Mouse (Mus musculus): ENCODE data around the gene Wdr90. TPM values are rescaled to one million over a fixed set of nuclear protein-coding genes. Genes with fewer than 3 reads are reported as not detected.

Wdr90 gene
- polyA plus RNA-seq, 1 experiment = 11.4 TPM

- Histone ChIP-seq H3K4me1 (ENCODE audit: control insufficient read depth, insufficient read depth, low read length) (peaks cover 7% of the 10 kb centered on the region; the same call in 1 of the 2 replicates), H3K4me3 (ENCODE audit: insufficient read depth, low read length) (no peak overlapping the region), H3K27ac (ENCODE audit: insufficient read depth, low read length) (no peak overlapping the region)
- TF ChIP-seq POLR2A (IDR thresholded peaks at IDR 0.05; ENCODE audit: low read depth, low read length) (no peak), CTCF (IDR thresholded peaks at IDR 0.05; ENCODE audit: borderline replicate concordance, insufficient read depth, low read length) (no peak)
Observed at GRCm38 (mm10) chr17:25827546-25828222, 33.6 kb downstream of the Wdr90 start.

GRCm38 (mm10) chr17:25827011-25827410 is 34.3 kb downstream of the Wdr90 start:
- H3K4me3 ChIP-seq (ENCODE audit: insufficient read depth, low read length) = no peak overlapping the region
- peaks cover 7% of the 10 kb centered on the region; the same call in 1 of the 2 replicates for H3K4me1 ChIP-seq (ENCODE audit: control insufficient read depth, insufficient read depth, low read length)
- H3K27ac ChIP-seq (ENCODE audit: insufficient read depth, low read length) = no peak overlapping the region
- no peak for TF ChIP-seq POLR2A (IDR thresholded peaks at IDR 0.05; ENCODE audit: low read depth, low read length)
- TF ChIP-seq CTCF (IDR thresholded peaks at IDR 0.05; ENCODE audit: borderline replicate concordance, insufficient read depth, low read length) = no peak

- Histone ChIP-seq H3K4me1 (ENCODE audit: control insufficient read depth, insufficient read depth, low read length) (peaks cover 5% of the 10 kb centered on the region; the same call in 1 of the 2 replicates), H3K27ac (ENCODE audit: insufficient read depth, low read length) (no peak overlapping the region), H3K4me3 (ENCODE audit: insufficient read depth, low read length) (no peak overlapping the region)
- no peak for TF ChIP-seq CTCF (IDR thresholded peaks at IDR 0.05; ENCODE audit: borderline replicate concordance, insufficient read depth, low read length)
- TF ChIP-seq POLR2A (IDR thresholded peaks at IDR 0.05; ENCODE audit: low read depth, low read length) = no peak
Observed at GRCm38 (mm10) chr17:25825984-25826570, 35.2 kb downstream of the Wdr90 start.

- no peak for TF ChIP-seq POLR2A (IDR thresholded peaks at IDR 0.05; ENCODE audit: low read depth, low read length)
- no peak for TF ChIP-seq CTCF (IDR thresholded peaks at IDR 0.05; ENCODE audit: borderline replicate concordance, insufficient read depth, low read length)
- no peak overlapping the region for H3K27ac ChIP-seq (ENCODE audit: insufficient read depth, low read length)
- no peak overlapping the region for H3K4me3 ChIP-seq (ENCODE audit: insufficient read depth, low read length)
- H3K4me1 ChIP-seq (ENCODE audit: control insufficient read depth, insufficient read depth, low read length) = peaks cover 5% of the 10 kb centered on the region; the same call in 1 of the 2 replicates
Observed at GRCm38 (mm10) chr17:25825311-25825710, 36.0 kb downstream of the Wdr90 start.

GRCm38 (mm10) chr17:25824362-25825142 is 36.7 kb downstream of the Wdr90 start:
- Histone ChIP-seq H3K27ac (ENCODE audit: insufficient read depth, low read length) (no peak overlapping the region), H3K4me3 (ENCODE audit: insufficient read depth, low read length) (peak overlapping the region; percentile 82), H3K4me1 (ENCODE audit: control insufficient read depth, insufficient read depth, low read length) (peaks cover 5% of the 10 kb centered on the region; the same call in 1 of the 2 replicates)
- no peak for TF ChIP-seq CTCF (IDR thresholded peaks at IDR 0.05; ENCODE audit: borderline replicate concordance, insufficient read depth, low read length)
- no peak for TF ChIP-seq POLR2A (IDR thresholded peaks at IDR 0.05; ENCODE audit: low read depth, low read length)

- TF ChIP-seq POLR2A (IDR thresholded peaks at IDR 0.05; ENCODE audit: low read depth, low read length) (peak; percentile 71), CTCF (IDR thresholded peaks at IDR 0.05; ENCODE audit: borderline replicate concordance, insufficient read depth, low read length) (no peak)
- Histone ChIP-seq H3K4me1 (ENCODE audit: control insufficient read depth, insufficient read depth, low read length) (peaks cover 5% of the 10 kb centered on the region; the same call in 1 of the 2 replicates), H3K4me3 (ENCODE audit: insufficient read depth, low read length) (peak within 1 kb of the TSS; percentile 82), H3K27ac (ENCODE audit: insufficient read depth, low read length) (no peak within 1 kb of the TSS)
Observed at GRCm38 (mm10) chr17:25823452-25823851, 37.8 kb downstream of the Wdr90 start, which contains the start of gene Wdr24. Gene Wdr24 (plus strand): TSS chr17:25823627.

GRCm38 (mm10) chr17:25818851-25819780 is 42.2 kb downstream of the Wdr90 start:
- H3K27ac ChIP-seq (ENCODE audit: insufficient read depth, low read length) = no peak overlapping the region
- H3K4me3 ChIP-seq (ENCODE audit: insufficient read depth, low read length) = no peak overlapping the region
- H3K4me1 ChIP-seq (ENCODE audit: control insufficient read depth, insufficient read depth, low read length) = peaks cover 1% of the 10 kb centered on the region; the same call in 1 of the 2 replicates
- TF ChIP-seq POLR2A (IDR thresholded peaks at IDR 0.05; ENCODE audit: low read depth, low read length) = no peak
- TF ChIP-seq CTCF (IDR thresholded peaks at IDR 0.05; ENCODE audit: borderline replicate concordance, insufficient read depth, low read length) = no peak

- H3K4me1 ChIP-seq (ENCODE audit: control insufficient read depth, insufficient read depth, low read length) = no peaks in the 10 kb centered on the region
- no peak for TF ChIP-seq CTCF (IDR thresholded peaks at IDR 0.05; ENCODE audit: borderline replicate concordance, insufficient read depth, low read length)
- TF ChIP-seq POLR2A (IDR thresholded peaks at IDR 0.05; ENCODE audit: low read depth, low read length) = no peak
Observed at GRCm38 (mm10) chr17:25817662-25818061, 43.6 kb downstream of the Wdr90 start.

GRCm38 (mm10) chr17:25813471-25813870 is 47.8 kb downstream of the Wdr90 start:
- H3K4me1 ChIP-seq (ENCODE audit: control insufficient read depth, insufficient read depth, low read length) = no peaks in the 10 kb centered on the region
- H3K4me3 ChIP-seq (ENCODE audit: insufficient read depth, low read length) = no peak overlapping the region
- peak; percentile 56; the same call in 1 of the 2 replicates for TF ChIP-seq CTCF (IDR thresholded peaks at IDR 0.05; ENCODE audit: borderline replicate concordance, insufficient read depth, low read length)
- TF ChIP-seq POLR2A (IDR thresholded peaks at IDR 0.05; ENCODE audit: low read depth, low read length) = no peak
- H3K27ac ChIP-seq (ENCODE audit: insufficient read depth, low read length) = no peak overlapping the region

More at GRCm38 (mm10) chr17:25817662-25818061, 43.6 kb downstream of the Wdr90 start:
- H3K27ac ChIP-seq (ENCODE audit: insufficient read depth, low read length) = no peak overlapping the region
- no peak overlapping the region for H3K4me3 ChIP-seq (ENCODE audit: insufficient read depth, low read length)

Measured in embryonic fibroblast, embryonic 13.5 days (primary cell).